Mouse (Mus musculus) heart, embryonic 10.5 days (tissue): ENCODE measurements around the gene Taf1a. TPM values are rescaled to one million over a fixed set of nuclear protein-coding genes. Genes with fewer than 3 reads are reported as not detected.

Experiments used
- DNase-seq: peaks from one replicate; pipeline ENCODE4 v3.0.0-alpha.2; 2017; ENCODE audit warnings: low spot score
- H3K27ac ChIP-seq: fragments of 300-500 bp; sonication (generic); 2 replicates; pipeline ENCODE4 v1.5.1; 2016; ENCODE audit warnings: mild to moderate bottlenecking
- H3K27me3 ChIP-seq: fragments of 300-500 bp; sonication (generic); 2 replicates; pipeline ENCODE4 v1.6.1; 2016; ENCODE audit warnings: mild to moderate bottlenecking; ENCODE audit not compliant: poor library complexity, insufficient read depth, severe bottlenecking
- H3K36me3 ChIP-seq: fragments of 300-500 bp; sonication (generic); 2 replicates; pipeline ENCODE4 v1.6.1; 2016; ENCODE audit warnings: mild to moderate bottlenecking, moderate library complexity
- H3K4me1 ChIP-seq: fragments of 300-500 bp; sonication (generic); 2 replicates; pipeline ENCODE4 v1.6.1; 2016; ENCODE audit warnings: mild to moderate bottlenecking
- H3K4me3 ChIP-seq: fragments of 300-500 bp; sonication (generic); 2 replicates; pipeline ENCODE4 v1.5.1; 2016; ENCODE audit warnings: mild to moderate bottlenecking, moderate library complexity
- H3K9me3 ChIP-seq: fragments of 300-500 bp; sonication (generic); 2 replicates; pipeline ENCODE4 v1.6.1; 2016; ENCODE audit warnings: mild to moderate bottlenecking, moderate library complexity
- WGBS: fragments of 180-500 bp; shearing (Covaris S2); methylation state at CpG from one replicate; pipeline ENCODE4 v1.1.7; 2016; 5-methylcytosine and 5-hydroxymethylcytosine counted together
- polyA plus RNA-seq: library from polyadenylated mRNA; unstranded; fragments of >200 nt; fragmentation: Nextera tagmentation; extraction: Ambion mirVana; gene quantifications from 2 replicates; pipeline ENCODE4 v1.2.1, GENCODE M21; 2016

Gene Taf1a
- polyA plus RNA-seq, 1 experiment from 2014 or later, result 18.0 TPM

DNA sequence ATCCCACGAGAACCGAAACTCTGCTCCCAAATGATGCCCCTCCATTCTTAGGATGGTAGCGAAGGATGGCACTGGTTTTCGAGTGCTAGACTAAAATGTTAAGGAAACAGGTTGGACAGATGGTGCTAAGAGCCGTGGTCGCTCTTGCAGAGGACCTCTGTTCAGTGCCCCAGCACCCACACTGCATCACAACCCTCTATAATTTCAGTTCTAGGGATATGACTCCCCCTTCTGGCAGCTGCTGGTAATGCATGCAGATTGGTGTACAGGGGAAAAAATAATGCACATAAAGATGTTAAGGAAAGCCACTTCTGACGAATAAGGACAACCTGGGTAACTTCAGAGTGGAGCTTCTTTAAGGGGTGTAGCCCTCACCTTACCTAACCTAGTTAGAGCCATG, 35.3 kb downstream of the Taf1a start:
- 90% methylated on average over 7 of the region's 7 CpGs for WGBS
- no peak overlapping the region for H3K27ac ChIP-seq
- DNase-seq, result no peak

DNA sequence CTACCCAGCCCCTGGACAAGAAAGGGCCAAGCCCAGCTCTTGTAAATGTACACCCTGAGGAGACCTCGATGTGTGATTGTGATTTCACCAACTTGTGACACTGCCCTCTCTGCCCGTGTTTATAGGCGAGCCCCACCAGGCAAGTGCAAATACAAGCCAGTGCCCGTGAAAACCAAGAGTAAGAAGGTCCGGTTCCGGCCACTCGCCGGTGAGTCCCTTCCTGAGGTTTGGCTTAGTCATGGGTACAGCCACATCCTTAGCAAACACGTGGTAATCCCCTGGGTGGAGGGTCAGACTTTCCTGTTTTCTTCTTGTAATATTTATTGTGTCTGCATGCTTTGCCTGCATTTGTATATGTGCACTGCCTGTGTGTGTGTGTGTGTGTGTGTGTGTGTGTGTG, 46.1 kb downstream of the Taf1a start:
- 84% methylated on average over 9 of the region's 9 CpGs for WGBS
- H3K4me3 ChIP-seq, result no peak overlapping the region
- H3K4me1 ChIP-seq, result peaks cover 12% of the 10 kb centered on the region; the same call in 1 of the 2 replicates
- 0 out of 2 replicates have a peak, but pooled peaks cover 4% of the 10 kb centered on the region for H3K27me3 ChIP-seq
- no peak for DNase-seq
- H3K36me3 ChIP-seq, result no peaks in the 10 kb centered on the region
- no peak overlapping the region for H3K27ac ChIP-seq
- H3K9me3 ChIP-seq, result no peaks in the 10 kb centered on the region

More for the DNA sequence above, 35.3 kb downstream of the Taf1a start:
- H3K27me3 ChIP-seq, result no peaks in the 10 kb centered on the region
- no peaks in the 10 kb centered on the region for H3K4me1 ChIP-seq
- no peak overlapping the region for H3K4me3 ChIP-seq
- no peaks in the 10 kb centered on the region for H3K36me3 ChIP-seq
- no peaks in the 10 kb centered on the region for H3K9me3 ChIP-seq

DNA sequence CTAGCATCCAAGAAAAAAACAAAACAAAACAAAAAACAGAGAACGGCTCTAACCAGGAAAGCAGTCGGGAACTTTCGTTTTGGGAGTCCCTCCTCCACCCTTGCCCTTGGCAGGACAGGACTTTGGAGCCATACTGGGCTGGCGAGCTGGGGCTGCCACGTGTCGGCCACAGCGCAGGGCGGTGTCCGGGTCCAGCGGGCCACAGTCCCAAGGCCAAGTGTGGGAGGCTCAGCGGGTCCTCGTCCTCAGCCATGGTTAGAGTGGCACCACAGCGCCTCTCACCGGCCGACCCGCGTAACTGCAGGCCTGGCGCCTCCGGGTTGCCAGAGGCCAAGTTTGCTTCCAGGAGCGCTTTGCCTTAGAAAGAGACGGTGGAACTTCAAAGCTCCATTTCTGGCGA, 50.3 kb downstream of the Taf1a start:
- H3K27ac ChIP-seq, result peak overlapping the region; percentile 3; the same call in 1 of the 2 replicates
- H3K4me1 ChIP-seq, result peaks cover 6% of the 10 kb centered on the region; the same call in 1 of the 2 replicates
- H3K9me3 ChIP-seq, result no peaks in the 10 kb centered on the region
- no peaks in the 10 kb centered on the region for H3K36me3 ChIP-seq
- 26% methylated on average over 22 of the region's 22 CpGs for WGBS
- peak overlapping the region; percentile 45 for H3K4me3 ChIP-seq
- H3K27me3 ChIP-seq, result no peaks in the 10 kb centered on the region
- DNase-seq, result no peak

DNA sequence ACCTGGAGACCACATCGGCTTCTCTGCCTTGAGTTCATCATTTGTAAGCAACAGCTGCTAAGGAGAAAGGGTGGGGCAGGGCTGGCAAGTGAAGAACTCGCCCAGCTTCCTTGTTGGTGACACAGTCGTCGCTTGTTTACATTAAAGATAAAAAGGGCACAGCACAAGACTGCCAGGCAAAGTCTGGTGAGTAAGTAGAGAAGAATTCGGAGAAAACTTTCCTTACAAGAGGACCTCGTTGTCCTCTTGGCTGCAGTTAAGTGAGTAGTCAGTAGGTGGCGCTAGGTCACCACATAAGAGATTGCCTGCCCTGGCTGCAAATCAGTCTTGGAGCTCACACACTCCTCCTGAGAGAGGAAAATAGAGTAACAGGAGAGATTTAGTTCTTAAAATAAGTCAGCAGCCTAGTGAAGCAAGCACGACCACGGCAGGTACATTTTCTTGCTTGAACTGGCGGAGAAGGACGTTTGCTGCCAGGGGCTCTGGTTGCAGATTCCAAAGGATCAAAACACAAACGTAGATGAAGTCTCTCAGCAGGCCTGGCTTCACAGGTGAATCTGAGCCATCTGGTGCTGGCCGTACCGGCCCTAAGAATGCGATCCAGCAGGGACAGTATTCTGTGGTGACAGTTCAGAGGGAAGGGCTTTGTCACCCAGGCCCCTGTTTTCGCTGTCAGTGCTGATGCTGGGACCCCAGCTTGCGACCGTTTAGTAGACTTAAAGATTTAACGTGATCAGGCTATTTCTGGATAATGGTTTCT, 53.4 kb downstream of the Taf1a start:
- peak; percentile 93 for DNase-seq
- no peaks in the 10 kb centered on the region for H3K27me3 ChIP-seq
- WGBS, result 19% methylated on average over 19 of the region's 19 CpGs

DNA sequence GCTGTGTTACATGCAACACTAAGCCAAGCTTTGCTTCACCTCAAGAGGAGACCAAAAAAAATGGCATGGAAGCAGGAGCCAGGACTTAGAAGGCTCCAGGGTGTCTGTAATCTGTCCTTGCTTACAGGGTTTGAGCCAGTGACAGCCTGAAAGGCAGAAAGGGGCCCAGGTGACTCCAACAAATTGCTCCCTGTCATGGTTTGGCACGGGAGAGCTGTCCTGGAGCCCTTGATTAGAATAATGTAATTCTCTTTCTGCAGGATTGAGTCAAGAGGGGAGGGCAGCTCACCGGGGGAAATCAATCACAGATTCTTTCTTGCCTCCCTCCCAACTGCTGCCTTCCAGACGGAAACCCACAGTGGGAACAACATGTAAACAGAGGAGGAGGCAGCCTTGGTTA, 64.3 kb downstream of the Taf1a start:
- H3K4me1 ChIP-seq, result 0 out of 2 replicates have a peak, but pooled peaks cover 9% of the 10 kb centered on the region
- no peak overlapping the region for H3K27ac ChIP-seq
- H3K36me3 ChIP-seq, result no peaks in the 10 kb centered on the region
- H3K4me3 ChIP-seq, result no peak overlapping the region
- DNase-seq, result no peak
- 37% methylated on average over 3 of the region's 3 CpGs for WGBS
- H3K27me3 ChIP-seq, result no peaks in the 10 kb centered on the region
- peaks cover 4% of the 10 kb centered on the region; the same call in 1 of the 2 replicates for H3K9me3 ChIP-seq

More for the DNA sequence above, 53.4 kb downstream of the Taf1a start:
- Histone ChIP-seq H3K9me3 (no peaks in the 10 kb centered on the region), H3K4me3 (peak overlapping the region; percentile 7; the same call in 1 of the 2 replicates), H3K4me1 (peaks cover 6% of the 10 kb centered on the region; the same call in 1 of the 2 replicates), H3K27ac (no peak overlapping the region), H3K36me3 (no peaks in the 10 kb centered on the region)

Other genes starting within 250 kb of the Taf1a start
- gene Disp1, start 167.5 kb upstream of the Taf1a start, polyA plus RNA-seq, result 10.8 and 11.4 TPM in 2 replicates
- 27.5 and 41.1 TPM in 2 replicates for gene Aida, start 92.4 kb upstream of the Taf1a start, polyA plus RNA-seq
- gene Brox, start 91.7 kb upstream of the Taf1a start, polyA plus RNA-seq, result 33.3 and 40.7 TPM in 2 replicates
- 83.4 and 89.1 TPM in 2 replicates for gene Mia3, start 19.4 kb upstream of the Taf1a start, polyA plus RNA-seq
- 0.13 and 0.14 TPM in 2 replicates for gene Hhipl2, start 29.2 kb downstream of the Taf1a start, polyA plus RNA-seq